Mouse (Mus musculus): Measurements from ENCODE around the gene Mylk4. TPM values are rescaled to one million over a fixed set of nuclear protein-coding genes. Genes with fewer than 3 reads are reported as not detected.

Mylk4 gene
- polyA plus RNA-seq, 1 experiment = not detected

GRCm38 (mm10) chr13:32806820-32807219 is 23.1 kb upstream of the Mylk4 start:
- H3K4me1 ChIP-seq (ENCODE audit: control insufficient read depth, insufficient read depth, insufficient read length, low read length) = peaks cover 4% of the 10 kb centered on the region; the same call in 1 of the 2 replicates
- peaks cover 22% of the 10 kb centered on the region for H3K36me3 ChIP-seq (ENCODE audit: control insufficient read depth, insufficient read depth, low read length)
- TF ChIP-seq POLR2A (IDR thresholded peaks at IDR 0.05; ENCODE audit: low read depth, low read length) (no peak), CTCF (IDR thresholded peaks at IDR 0.05; ENCODE audit: extremely low read depth, insufficient read length, insufficient replicate concordance, low read depth, low read length) (no peak)
- H3K4me3 ChIP-seq (ENCODE audit: low read depth, low read length) = no peak overlapping the region
- H3K27me3 ChIP-seq (ENCODE audit: control insufficient read depth, insufficient read depth, low read length) = no peaks in the 10 kb centered on the region
- 82% methylated on average over 7 of the region's 7 CpGs for WGBS
- no peak overlapping the region for H3K27ac ChIP-seq (ENCODE audit: insufficient read depth, low read depth, low read length)

GRCm38 (mm10) chr13:32803701-32804345 is 20.1 kb upstream of the Mylk4 start:
- no peak for TF ChIP-seq CTCF (IDR thresholded peaks at IDR 0.05; ENCODE audit: extremely low read depth, insufficient read length, insufficient replicate concordance, low read depth, low read length)
- Histone ChIP-seq H3K36me3 (ENCODE audit: control insufficient read depth, insufficient read depth, low read length) (peaks cover 12% of the 10 kb centered on the region), H3K27ac (ENCODE audit: insufficient read depth, low read depth, low read length) (no peak overlapping the region), H3K4me3 (ENCODE audit: low read depth, low read length) (no peak overlapping the region), H3K4me1 (ENCODE audit: control insufficient read depth, insufficient read depth, insufficient read length, low read length) (peaks cover 4% of the 10 kb centered on the region; the same call in 1 of the 2 replicates), H3K27me3 (ENCODE audit: control insufficient read depth, insufficient read depth, low read length) (no peaks in the 10 kb centered on the region)
- 79% methylated on average over 4 of the region's 4 CpGs for WGBS

GRCm38 (mm10) chr13:32802259-32803081 is 18.7 kb upstream of the Mylk4 start, which contains the start of gene D930007J09Rik:
Gene D930007J09Rik, minus strand, starts transcription at chr13:32802849.
- H3K27ac ChIP-seq (ENCODE audit: insufficient read depth, low read depth, low read length) = peak within 1 kb of the TSS; percentile 75
- peaks cover 4% of the 10 kb centered on the region; the same call in 1 of the 2 replicates for H3K4me1 ChIP-seq (ENCODE audit: control insufficient read depth, insufficient read depth, insufficient read length, low read length)
- TF ChIP-seq CTCF (IDR thresholded peaks at IDR 0.05; ENCODE audit: extremely low read depth, insufficient read length, insufficient replicate concordance, low read depth, low read length) = no peak
- H3K36me3 ChIP-seq (ENCODE audit: control insufficient read depth, insufficient read depth, low read length) = peaks cover 5% of the 10 kb centered on the region; the same call in 1 of the 2 replicates
- WGBS = under 1% methylated on average over 94 of the region's 95 CpGs
- H3K27me3 ChIP-seq (ENCODE audit: control insufficient read depth, insufficient read depth, low read length) = no peaks in the 10 kb centered on the region
- peak within 1 kb of the TSS; percentile 81 for H3K4me3 ChIP-seq (ENCODE audit: low read depth, low read length)

GRCm38 (mm10) chr13:32801693-32802221 is 18.0 kb upstream of the Mylk4 start, which contains the start of gene Wrnip1:
Gene Wrnip1, plus strand, starts transcription at chr13:32802038.
- Histone ChIP-seq H3K4me1 (ENCODE audit: control insufficient read depth, insufficient read depth, insufficient read length, low read length) (peaks cover 4% of the 10 kb centered on the region; the same call in 1 of the 2 replicates), H3K27me3 (ENCODE audit: control insufficient read depth, insufficient read depth, low read length) (no peaks in the 10 kb centered on the region), H3K4me3 (ENCODE audit: low read depth, low read length) (peak within 1 kb of the TSS; percentile 81), H3K36me3 (ENCODE audit: control insufficient read depth, insufficient read depth, low read length) (peaks cover 2% of the 10 kb centered on the region; the same call in 1 of the 2 replicates), H3K27ac (ENCODE audit: insufficient read depth, low read depth, low read length) (peak within 1 kb of the TSS; percentile 75)
- TF ChIP-seq POLR2A (IDR thresholded peaks at IDR 0.05; ENCODE audit: low read depth, low read length) = peak; percentile 43; the same call in 1 of the 2 replicates
- TF ChIP-seq CTCF (IDR thresholded peaks at IDR 0.05; ENCODE audit: extremely low read depth, insufficient read length, insufficient replicate concordance, low read depth, low read length) = no peak
- under 1% methylated on average over 51 of the region's 51 CpGs for WGBS

DNA sequence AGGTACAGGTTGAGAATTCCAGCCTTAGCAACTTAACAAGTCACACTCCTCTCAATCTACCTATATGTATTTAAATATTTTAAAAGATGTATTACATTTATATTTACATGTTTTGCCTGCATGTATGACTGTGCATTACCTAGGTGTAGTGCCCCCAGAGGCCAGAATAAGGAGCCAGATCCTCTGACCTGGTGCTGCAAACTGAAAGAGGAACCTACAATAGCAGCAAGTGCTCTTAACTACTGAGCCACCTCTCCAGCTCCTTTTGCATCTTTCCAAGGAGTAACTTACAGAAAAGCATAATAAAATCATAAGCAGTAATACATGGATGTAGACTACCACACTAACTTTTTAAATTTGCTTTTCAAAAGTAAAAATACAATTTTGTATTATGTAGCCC is 17.1 kb upstream of the Mylk4 start:
- H3K4me3 ChIP-seq (ENCODE audit: low read depth, low read length) = no peak overlapping the region
- peaks cover 4% of the 10 kb centered on the region; the same call in 1 of the 2 replicates for H3K4me1 ChIP-seq (ENCODE audit: control insufficient read depth, insufficient read depth, insufficient read length, low read length)
- H3K27me3 ChIP-seq (ENCODE audit: control insufficient read depth, insufficient read depth, low read length) = no peaks in the 10 kb centered on the region
- peak overlapping the region; percentile 75 for H3K27ac ChIP-seq (ENCODE audit: insufficient read depth, low read depth, low read length)
- no peaks in the 10 kb centered on the region for H3K36me3 ChIP-seq (ENCODE audit: control insufficient read depth, insufficient read depth, low read length)
- TF ChIP-seq CTCF (IDR thresholded peaks at IDR 0.05; ENCODE audit: extremely low read depth, insufficient read length, insufficient replicate concordance, low read depth, low read length) (no peak), POLR2A (IDR thresholded peaks at IDR 0.05; ENCODE audit: low read depth, low read length) (no peak)

DNA sequence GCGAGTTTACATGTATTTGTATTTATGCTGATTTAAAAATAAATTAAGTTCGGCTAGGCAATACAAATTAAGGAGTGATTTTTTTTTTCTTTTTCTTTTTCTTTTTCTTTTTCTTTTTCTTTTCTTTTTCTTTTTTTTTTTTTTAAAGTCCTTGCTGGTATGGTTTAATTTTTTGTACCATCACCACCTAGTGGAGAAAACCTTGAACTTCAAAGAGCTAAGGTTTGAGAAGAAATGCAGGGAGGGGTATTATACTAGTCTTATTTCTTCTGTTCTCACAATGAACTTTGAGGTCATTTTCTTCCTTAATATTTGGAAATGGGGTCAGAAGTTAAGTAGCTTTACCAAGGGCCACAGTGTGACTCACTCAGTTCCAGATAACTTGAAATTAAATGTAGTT is 15.4 kb upstream of the Mylk4 start:
- Histone ChIP-seq H3K27ac (ENCODE audit: insufficient read depth, low read depth, low read length) (no peak overlapping the region), H3K4me3 (ENCODE audit: low read depth, low read length) (no peak overlapping the region), H3K36me3 (ENCODE audit: control insufficient read depth, insufficient read depth, low read length) (no peaks in the 10 kb centered on the region), H3K27me3 (ENCODE audit: control insufficient read depth, insufficient read depth, low read length) (no peaks in the 10 kb centered on the region), H3K4me1 (ENCODE audit: control insufficient read depth, insufficient read depth, insufficient read length, low read length) (peaks cover 13% of the 10 kb centered on the region; the same call in 1 of the 2 replicates)
- TF ChIP-seq CTCF (IDR thresholded peaks at IDR 0.05; ENCODE audit: extremely low read depth, insufficient read length, insufficient replicate concordance, low read depth, low read length) (no peak), POLR2A (IDR thresholded peaks at IDR 0.05; ENCODE audit: low read depth, low read length) (no peak)
- 70% methylated on average over 2 of the region's 2 CpGs for WGBS

- Histone ChIP-seq H3K4me3 (ENCODE audit: low read depth, low read length) (no peak overlapping the region), H3K27ac (ENCODE audit: insufficient read depth, low read depth, low read length) (no peak overlapping the region), H3K27me3 (ENCODE audit: control insufficient read depth, insufficient read depth, low read length) (no peaks in the 10 kb centered on the region), H3K4me1 (ENCODE audit: control insufficient read depth, insufficient read depth, insufficient read length, low read length) (peaks cover 11% of the 10 kb centered on the region; the same call in 1 of the 2 replicates), H3K36me3 (ENCODE audit: control insufficient read depth, insufficient read depth, low read length) (no peaks in the 10 kb centered on the region)
- TF ChIP-seq CTCF (IDR thresholded peaks at IDR 0.05; ENCODE audit: extremely low read depth, insufficient read length, insufficient replicate concordance, low read depth, low read length) (no peak), POLR2A (IDR thresholded peaks at IDR 0.05; ENCODE audit: low read depth, low read length) (no peak)
- 77% methylated on average over 1 of the region's 1 CpGs for WGBS
These were observed 13.3 kb upstream of the Mylk4 start for GRCm38 (mm10) chr13:32797085-32797484.
